Mouse (Mus musculus) lung, postnatal 25 days (tissue): ENCODE measurements at regions not wholly inside any gene's neighbourhood (a gene's known extent, or its start where the extent isn't known, plus 50 kb on each side); places are given as distances from the start of the nearest gene placed in this dataset.
A peak's percentile ranks its signal among the peaks of the same experiment; 100 is the strongest.

ENCODE experiments used
- DNase-seq: peaks from one replicate; pipeline ENCODE4 v3.0.0; 2022; ENCODE audit warnings: low spot score

GRCm38 (mm10) chr3:149105181-149105580, 114.8 kb upstream of the Adgrl2 start:
- no peak for DNase-seq

DNA sequence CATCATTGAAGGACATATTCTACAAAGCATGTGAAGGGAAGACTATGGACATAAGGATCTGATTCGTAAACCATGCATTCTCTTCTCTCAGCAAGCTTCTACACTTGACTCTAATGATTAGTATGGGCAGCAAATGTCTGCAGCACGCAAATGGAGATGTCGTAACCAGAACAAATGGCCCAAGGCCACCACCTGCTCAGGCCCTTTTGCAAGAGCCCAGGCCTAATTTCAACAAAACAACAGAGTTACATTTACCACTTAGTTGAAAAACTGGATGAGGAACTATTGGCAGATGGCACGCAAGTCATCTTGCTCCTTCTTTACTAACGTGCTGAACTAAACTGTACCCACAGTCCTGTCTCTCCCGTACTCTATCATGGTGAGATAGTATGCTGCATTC, 113.7 kb upstream of the Adgrl2 start:
- no peak for DNase-seq

GRCm38 (mm10) chr3:149103469-149103868, 113.1 kb upstream of the Adgrl2 start:
- no peak for DNase-seq

DNA sequence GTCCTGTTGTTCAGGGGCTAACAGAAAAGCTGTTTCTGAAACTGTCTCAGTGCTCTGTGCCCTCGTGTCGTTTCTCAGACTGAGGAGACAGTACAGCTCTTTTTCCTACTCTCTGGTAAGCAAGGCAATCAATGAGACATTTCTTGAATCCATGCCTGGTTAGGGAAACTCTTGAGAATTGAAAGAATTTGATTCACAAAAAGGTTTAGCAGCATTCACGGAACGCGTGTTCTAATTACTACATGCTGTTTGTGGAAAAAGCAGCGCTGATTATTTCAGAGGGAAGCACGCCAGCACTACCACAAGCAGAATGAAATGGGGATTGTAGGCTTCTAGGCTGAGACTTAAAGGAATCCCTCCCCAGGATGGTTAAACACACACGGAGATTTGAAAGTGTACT, 112.5 kb upstream of the Adgrl2 start:
- DNase-seq: no peak

DNA sequence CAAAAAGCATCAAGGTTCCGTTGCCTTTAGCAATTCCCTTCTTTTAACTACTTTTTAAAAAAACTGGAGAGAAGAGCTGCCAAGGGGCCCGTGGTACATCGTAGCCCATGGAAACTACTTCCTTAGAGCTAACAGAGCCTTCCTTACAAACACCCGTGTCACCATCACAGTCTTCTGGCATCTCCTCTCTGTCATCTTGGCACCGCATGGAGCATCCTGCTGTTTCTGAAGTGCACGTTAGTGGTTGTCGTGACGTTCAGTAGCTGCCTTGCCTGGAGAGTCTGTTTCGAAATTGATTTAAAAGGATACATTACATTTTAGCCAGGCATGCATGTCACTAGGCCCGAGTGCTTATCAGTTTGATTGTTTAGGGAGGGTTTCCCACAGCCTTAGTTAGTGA, 111.4 kb upstream of the Adgrl2 start:
- DNase-seq: no peak

DNA sequence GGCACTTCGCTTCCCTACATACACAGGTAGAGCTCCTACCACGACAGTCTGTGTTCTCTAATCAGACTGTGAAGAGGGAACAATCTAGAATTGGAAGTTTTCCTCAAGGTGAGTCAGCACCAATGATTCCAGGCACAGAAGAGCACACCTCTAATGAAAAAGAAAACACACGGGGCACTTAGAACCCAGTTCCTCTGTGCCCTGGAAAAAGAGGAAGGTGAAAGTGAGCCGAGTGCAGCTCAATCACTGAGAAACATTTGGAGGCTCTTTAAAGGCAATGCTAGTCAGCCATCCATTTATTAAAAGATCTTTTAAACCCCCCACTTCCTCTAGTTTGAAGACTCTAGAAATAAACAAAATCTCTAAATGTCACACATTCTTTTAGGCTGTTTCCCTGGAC, 108.4 kb upstream of the Adgrl2 start:
- DNase-seq: no peak

GRCm38 (mm10) chr3:149097026-149097425, 106.7 kb upstream of the Adgrl2 start:
- no peak for DNase-seq

- no peak for DNase-seq
Observed at GRCm38 (mm10) chr3:149092649-149093048, 102.3 kb upstream of the Adgrl2 start.

- no peak for DNase-seq
Observed at GRCm38 (mm10) chr3:149090103-149090502, 99.7 kb upstream of the Adgrl2 start.

DNA sequence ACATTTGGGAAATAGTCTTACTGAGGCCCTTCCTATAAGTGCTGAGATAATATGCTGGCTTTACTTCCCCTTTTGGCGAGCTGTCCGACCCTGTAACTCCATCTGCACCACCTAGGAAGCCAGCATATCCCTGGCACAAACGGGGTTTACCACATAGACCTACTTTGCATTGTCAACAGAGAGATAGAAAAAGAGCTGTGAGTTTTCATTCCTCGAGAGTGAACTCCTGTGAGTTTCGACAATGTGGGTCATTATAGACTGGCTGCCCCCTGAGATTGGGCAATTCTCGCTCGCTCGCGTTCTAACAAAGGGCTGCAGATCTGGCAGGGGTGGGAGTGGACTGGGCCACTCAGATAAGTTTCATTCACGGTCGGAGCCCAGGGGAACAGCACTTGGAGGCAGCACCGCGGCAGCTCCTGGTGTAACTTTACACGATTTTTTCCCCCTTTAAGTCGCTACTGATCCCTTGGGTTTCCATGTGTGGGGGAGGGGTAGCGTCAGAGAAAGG, 98.3 kb upstream of the Adgrl2 start:
- no peak for DNase-seq

- no peak for DNase-seq
Observed at GRCm38 (mm10) chr3:149087488-149087887, 97.1 kb upstream of the Adgrl2 start.

- DNase-seq: no peak
Observed at GRCm38 (mm10) chr3:149086704-149087103, 96.3 kb upstream of the Adgrl2 start.

- no peak for DNase-seq
Observed at GRCm38 (mm10) chr3:149086086-149086485, 95.7 kb upstream of the Adgrl2 start.

GRCm38 (mm10) chr3:149084861-149085598, 94.7 kb upstream of the Adgrl2 start:
- no peak for DNase-seq

DNA sequence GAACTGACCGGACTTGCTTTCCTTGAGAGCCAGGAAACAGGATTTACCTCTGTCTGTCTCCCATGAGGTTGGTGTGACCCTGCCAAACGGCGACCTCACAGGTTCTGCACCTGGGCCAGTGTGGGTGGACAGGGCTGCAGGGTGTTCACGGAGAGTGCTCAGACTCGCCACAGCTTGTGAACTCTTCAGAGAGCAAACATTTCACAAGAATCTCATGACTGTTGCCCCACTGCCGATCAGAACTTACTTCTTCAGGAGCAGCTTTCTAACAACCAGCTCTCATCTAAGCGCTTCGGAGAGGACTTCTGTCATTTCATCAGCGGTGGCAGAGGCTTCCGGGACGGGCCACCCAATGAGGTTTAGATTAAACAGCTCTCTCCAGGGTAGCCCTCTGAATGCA, 93.0 kb upstream of the Adgrl2 start:
- DNase-seq: peak; percentile 51

- no peak for DNase-seq
Observed at GRCm38 (mm10) chr3:149078881-149079280, 88.5 kb upstream of the Adgrl2 start.

DNA sequence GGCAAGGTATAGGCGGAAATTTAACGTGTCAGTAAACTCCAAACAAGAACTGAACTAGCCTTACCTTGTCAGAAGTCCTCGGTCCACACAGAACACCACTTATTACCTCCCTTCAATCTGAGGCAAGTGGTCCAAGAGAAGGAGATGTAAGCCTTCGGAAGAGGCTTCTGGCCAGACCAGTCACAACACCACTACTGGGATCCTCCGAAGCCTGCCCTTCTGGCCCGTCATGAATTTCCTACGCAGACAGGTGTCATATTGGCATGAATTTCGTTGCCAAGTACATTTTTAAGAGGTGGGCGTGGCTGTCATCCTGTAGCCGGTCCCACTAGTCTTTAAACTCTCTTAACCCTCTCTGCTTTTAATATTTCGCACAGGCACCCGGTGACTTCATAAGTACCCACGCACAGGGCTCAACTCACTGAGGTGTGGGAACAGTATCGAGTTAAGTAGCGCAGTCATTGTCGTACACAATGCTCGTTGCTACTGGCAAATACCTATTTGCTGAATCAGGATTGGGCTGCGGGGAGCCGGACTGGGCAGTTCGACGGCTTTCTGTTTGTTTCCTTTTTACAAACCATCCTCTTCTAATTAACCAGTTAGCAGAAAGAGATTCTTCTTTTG, 86.7 kb upstream of the Adgrl2 start:
- DNase-seq: peak; percentile 41

- DNase-seq: no peak
Observed at GRCm38 (mm10) chr3:149075488-149075851, 85.1 kb upstream of the Adgrl2 start.

- DNase-seq: no peak
Observed at GRCm38 (mm10) chr3:149074658-149075487, 84.5 kb upstream of the Adgrl2 start.

DNA sequence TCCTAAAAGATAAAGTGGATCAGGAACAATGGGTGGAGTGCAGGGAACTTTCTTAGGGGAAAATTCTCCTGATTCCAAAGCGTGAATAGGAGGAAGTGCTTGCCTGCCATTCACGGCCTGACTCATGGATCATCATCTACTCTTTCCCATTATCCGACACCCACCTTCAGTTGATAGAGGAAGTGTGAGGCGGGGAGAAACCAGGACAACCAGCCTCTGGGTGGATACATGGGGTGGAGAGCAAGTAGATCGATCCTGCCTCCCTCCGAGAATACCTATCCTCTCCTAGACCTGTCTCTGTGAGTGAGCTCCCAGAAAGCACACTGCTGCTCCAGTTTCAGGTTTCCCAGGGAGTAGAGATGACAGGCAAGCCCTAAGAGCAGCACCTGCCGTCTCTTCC, 79.8 kb upstream of the Adgrl2 start:
- DNase-seq: no peak

GRCm38 (mm10) chr3:149069436-149069835, 79.1 kb upstream of the Adgrl2 start:
- DNase-seq: no peak

GRCm38 (mm10) chr3:149068821-149069220, 78.5 kb upstream of the Adgrl2 start:
- no peak for DNase-seq

GRCm38 (mm10) chr3:149067758-149068157, 77.4 kb upstream of the Adgrl2 start:
- DNase-seq: peak; percentile 43
